Mouse (Mus musculus): Measurements from ENCODE around the gene Triap1. TPM values are rescaled to one million over a fixed set of nuclear protein-coding genes. Genes with fewer than 3 reads are reported as not detected.

Triap1 gene
- total and polyA plus RNA-seq, 3 experiments: 31.8 to 38.2 (median 33.7) TPM

GRCm38 (mm10) chr5:115347564-115347963 is 6.5 kb downstream of the Triap1 start:
- Histone ChIP-seq H3K27ac (ENCODE audit: insufficient read depth, low read depth) (no peak overlapping the region), H3K36me3 (replicated peaks in 1 of 2; ENCODE audit: control insufficient read depth in 1 of 2, insufficient read depth in 1 of 2, low read length in 1 of 2) (peaks cover 36 to 46% of the 10 kb centered on the region in 2 experiments), H3K4me1 (ENCODE audit: control insufficient read depth in 1 of 2, insufficient read depth in 2 of 2) (peaks cover 0 to 15% of the 10 kb centered on the region in 2 experiments; a peak in 2 of 4 replicates), H3K79me2 (replicated peaks; ENCODE audit: control insufficient read depth, extremely low read depth, insufficient read depth, poor library complexity, severe bottlenecking) (peaks cover 46% of the 10 kb centered on the region), H3K4me3 (replicated peaks in 1 of 3; ENCODE audit: low read depth in 2 of 3, low read length in 2 of 3, poor library complexity in 1 of 3) (peak overlapping the region; percentile 42 to 97 (median 92)), H3K9me3 (replicated peaks; ENCODE audit: low read length) (peaks cover 4% of the 10 kb centered on the region), H3K9ac (ENCODE audit: insufficient read depth, low read depth) (peak overlapping the region; percentile 67; the same call in 1 of the 2 replicates), H3K4me2 (ENCODE audit: insufficient read depth, low read depth, poor library complexity, severe bottlenecking) (peak overlapping the region; percentile 96), H3K27me3 (replicated peaks) (no peaks in the 10 kb centered on the region)
- peak; percentile 89 for DNase-seq (ENCODE audit: extremely low read depth)
- TF ChIP-seq UBTF (IDR thresholded peaks at IDR 0.05; ENCODE audit: low read depth, low read length) (0 out of 2 replicates have a peak, but pooled peaks have one; percentile 22), MAZ (IDR thresholded peaks at IDR 0.05; ENCODE audit: low read depth, low read length) (0 out of 2 replicates have a peak, but pooled peaks have one; percentile 58), ELF1 (IDR thresholded peaks at IDR 0.05; ENCODE audit: low read depth, low read length) (no peak), PAX5 (IDR thresholded peaks at IDR 0.05; ENCODE audit: low read length) (no peak), CTCF (conservative IDR thresholded peaks at IDR 0.05 in 1 of 2, IDR thresholded peaks at IDR 0.05 in 1 of 2; ENCODE audit: low read depth in 2 of 2, low read length in 2 of 2) (peak; percentile 89 to 93), RAD21 (IDR thresholded peaks at IDR 0.05; ENCODE audit: low read depth, low read length) (peak; percentile 76), MYC (IDR thresholded peaks at IDR 0.05; ENCODE audit: low read depth, low read length) (0 out of 2 replicates have a peak, but pooled peaks have one; percentile 23), MXI1 (IDR thresholded peaks at IDR 0.05; ENCODE audit: low read depth, low read length) (peak; percentile 52; the same call in 1 of the 2 replicates), SIN3A (IDR thresholded peaks at IDR 0.05; ENCODE audit: low read length) (peak; percentile 91), KAT2A (IDR thresholded peaks at IDR 0.05; ENCODE audit: insufficient replicate concordance, low read length) (no peak), SMC3 (IDR thresholded peaks at IDR 0.05; ENCODE audit: low read depth, low read length) (peak; percentile 77), IRF4 (IDR thresholded peaks at IDR 0.05; ENCODE audit: low read depth, low read length) (peak; percentile 48; the same call in 1 of the 2 replicates)
- in situ Hi-C loops (cut with MboI; ENCODE audit: low pct_ligation_motif_present, low pct_unique_long_range_greater_than_20kb, low sequenced_read_pairs): loop anchor here (5.0 kb wide), 1 partner anchor 95 kb away; no protein-coding TSS in a partner anchor
- dilution Hi-C loops (cut with MboI; ENCODE audit: extremely low pct_ligation_motif_present, extremely low pct_unique_long_range_greater_than_20kb, low sequenced_read_pairs): no loop called here

GRCm38 (mm10) chr5:115348546-115349224 is 7.7 kb downstream of the Triap1 start, which contains the start of gene Cox6a1:
Gene Cox6a1 (minus strand): TSS chr5:115348981.
- Histone ChIP-seq H3K4me1 (ENCODE audit: control insufficient read depth in 1 of 2, insufficient read depth in 2 of 2) (peaks cover 0 to 11% of the 10 kb centered on the region in 2 experiments; a peak in 2 of 4 replicates), H3K27me3 (replicated peaks) (no peaks in the 10 kb centered on the region), H3K9ac (ENCODE audit: insufficient read depth, low read depth) (peak within 1 kb of the TSS; percentile 72), H3K36me3 (replicated peaks in 1 of 2; ENCODE audit: control insufficient read depth in 1 of 2, insufficient read depth in 1 of 2, low read length in 1 of 2) (peaks cover 25 to 35% of the 10 kb centered on the region in 2 experiments), H3K4me2 (ENCODE audit: insufficient read depth, low read depth, poor library complexity, severe bottlenecking) (peak within 1 kb of the TSS; percentile 96), H3K79me2 (replicated peaks; ENCODE audit: control insufficient read depth, extremely low read depth, insufficient read depth, poor library complexity, severe bottlenecking) (peaks cover 43% of the 10 kb centered on the region), H3K9me3 (replicated peaks; ENCODE audit: low read length) (peaks cover 4% of the 10 kb centered on the region), H3K27ac (ENCODE audit: insufficient read depth, low read depth) (peak within 1 kb of the TSS; percentile 28; the same call in 1 of the 2 replicates), H3K4me3 (replicated peaks in 1 of 3; ENCODE audit: low read depth in 2 of 3, low read length in 2 of 3, poor library complexity in 1 of 3) (peak within 1 kb of the TSS; percentile 92 to 97 (median 93))
- DNase-seq (ENCODE audit: extremely low read depth): peak; percentile 99
- peak; percentile 20; the same call in 1 of the 2 replicates for TF ChIP-seq MEF2A (IDR thresholded peaks at IDR 0.05; ENCODE audit: borderline replicate concordance, low read depth, low read length)
- TF ChIP-seq TCF12 (IDR thresholded peaks at IDR 0.05; ENCODE audit: low read depth, low read length): peak; percentile 87
- TF ChIP-seq POLR2A (IDR thresholded peaks at IDR 0.05; ENCODE audit: low read depth, low read length): peak; percentile 89
- no peak for TF ChIP-seq MYC (IDR thresholded peaks at IDR 0.05; ENCODE audit: low read depth, low read length)
- TF ChIP-seq ZMIZ1 (IDR thresholded peaks at IDR 0.05; ENCODE audit: low read depth, low read length): peak; percentile 77; the same call in 1 of the 2 replicates
- peak; percentile 84 for TF ChIP-seq ELF1 (IDR thresholded peaks at IDR 0.05; ENCODE audit: low read depth, low read length)
- TF ChIP-seq SIN3A (IDR thresholded peaks at IDR 0.05; ENCODE audit: low read length): 0 out of 2 replicates have a peak, but pooled peaks have one; percentile 42
- TF ChIP-seq NRF1 (IDR thresholded peaks at IDR 0.05; ENCODE audit: low read depth, low read length): peak; percentile 97
- peak; percentile 50; the same call in 1 of the 2 replicates for TF ChIP-seq MXI1 (IDR thresholded peaks at IDR 0.05; ENCODE audit: low read depth, low read length)
- TF ChIP-seq EP300 (IDR thresholded peaks at IDR 0.05; ENCODE audit: low read length): no peak
- TF ChIP-seq MAZ (IDR thresholded peaks at IDR 0.05; ENCODE audit: low read depth, low read length): 0 out of 2 replicates have a peak, but pooled peaks have one; percentile 32
- peak; percentile 86 for TF ChIP-seq NELFE (IDR thresholded peaks at IDR 0.05; ENCODE audit: low read depth, low read length)
- TF ChIP-seq MAX (IDR thresholded peaks at IDR 0.05; ENCODE audit: low read length): no peak
- no peak for TF ChIP-seq MAFK (IDR thresholded peaks at IDR 0.05; ENCODE audit: insufficient replicate concordance, low read length)
- peak; percentile 66 for TF ChIP-seq TBP (conservative IDR thresholded peaks at IDR 0.05; ENCODE audit: low read depth, low read length)
- TF ChIP-seq POLR2AphosphoS2 (IDR thresholded peaks at IDR 0.05; ENCODE audit: low read depth, low read length): peak; percentile 55; the same call in 1 of the 2 replicates
- TF ChIP-seq HCFC1 (IDR thresholded peaks at IDR 0.05; ENCODE audit: low read depth, low read length): peak; percentile 86
- in situ Hi-C loops (cut with MboI; ENCODE audit: low pct_ligation_motif_present, low pct_unique_long_range_greater_than_20kb, low sequenced_read_pairs) (loop anchor here (5.0 kb wide), 1 partner anchor 94 kb away; no protein-coding TSS in a partner anchor), dilution Hi-C loops (cut with MboI; ENCODE audit: extremely low pct_ligation_motif_present, extremely low pct_unique_long_range_greater_than_20kb, low sequenced_read_pairs) (no loop called here)

Data from CH12.LX (cell line).